Mouse (Mus musculus): ENCODE results near the gene Emx2. TPM values are rescaled to one million over a fixed set of nuclear protein-coding genes. Genes with fewer than 3 reads are reported as not detected.

Gene Emx2
- polyA plus RNA-seq (2015; fragmentation: Nextera tagmentation; extraction: Ambion mirVana) = 0.05 and 0.08 TPM in 2 replicates

DNA sequence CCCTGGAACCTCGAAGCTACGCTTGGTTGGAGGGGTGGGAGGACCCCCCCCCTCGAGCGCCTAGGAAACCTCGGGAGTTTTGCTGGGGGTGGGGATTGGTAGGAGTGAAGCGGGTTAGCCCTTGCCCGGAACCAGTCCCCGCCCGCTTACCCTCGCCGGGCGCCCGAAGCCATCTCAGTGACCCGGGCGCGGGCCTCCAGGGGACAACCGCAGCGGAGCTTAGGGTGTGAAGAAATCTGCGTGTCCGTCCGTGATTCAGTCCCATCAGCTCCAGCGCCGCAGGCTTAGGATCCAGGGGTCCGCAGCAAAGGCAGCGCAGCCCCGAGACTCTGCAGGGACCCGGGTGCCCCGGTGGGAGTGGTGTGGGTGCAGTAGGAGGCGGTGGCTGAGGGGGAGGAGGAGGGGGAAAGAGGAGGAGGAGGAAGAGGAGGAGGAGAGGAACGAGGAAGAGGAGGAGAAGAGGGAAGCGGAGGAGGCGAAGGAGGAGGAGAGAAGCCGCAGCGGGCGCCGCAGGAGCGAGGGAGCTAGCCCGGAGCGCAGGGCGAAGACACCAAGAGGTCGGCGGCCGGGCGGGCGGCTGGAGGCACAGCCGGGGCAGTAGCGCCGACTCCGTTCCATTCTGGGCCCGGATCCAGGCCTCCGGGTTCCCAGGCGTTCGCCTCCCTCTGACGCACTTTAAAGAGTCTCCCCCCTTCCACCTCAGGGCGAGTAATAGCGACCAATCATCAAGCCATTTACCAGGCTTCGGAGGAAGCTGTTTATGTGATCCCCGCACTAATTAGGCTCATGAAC, at the start of gene Emx2:
TSS of gene Emx2 (plus strand) at position 422 of the 792 bp plus-strand sequence.
- Histone ChIP-seq H3K9ac (ENCODE audit: low read length) (no peak within 1 kb of the TSS), H3K27me3 (ENCODE audit: control insufficient read depth, insufficient read depth, low read length) (peaks cover 44% of the 10 kb centered on the region), H3K9me3 (ENCODE audit: control insufficient read depth, low read length) (no peaks in the 10 kb centered on the region), H3K4me2 (replicated peaks; ENCODE audit: low read depth) (peak within 1 kb of the TSS; percentile 42), H3K36me3 (ENCODE audit: control insufficient read depth, insufficient read depth, low read length) (no peaks in the 10 kb centered on the region), H3K4me3 (ENCODE audit: low read depth, low read length) (peak within 1 kb of the TSS; percentile 32), H3K4me1 (replicated peaks; ENCODE audit: control insufficient read depth, insufficient read depth) (no peaks in the 10 kb centered on the region), H3K27ac (replicated peaks) (no peak within 1 kb of the TSS)
- DNase-seq (ENCODE audit: low spot score) = no peak
- WGBS = 1% methylated on average over 48 of the region's 58 CpGs
- peak; percentile 21; the same call in 1 of the 2 replicates for ATAC-seq (ENCODE audit: low FRiP score, low TSS enrichment)
- TF ChIP-seq EP300 (optimal IDR thresholded peaks at IDR 0.05) = no peak

GRCm38 (mm10) chr19:59414128-59414527, 44.0 kb upstream of the Emx2 start:
- DNase-seq (ENCODE audit: low spot score) (no peak), ATAC-seq (ENCODE audit: low FRiP score, low TSS enrichment) (no peak)
- no peaks in the 10 kb centered on the region for H3K36me3 ChIP-seq (ENCODE audit: control insufficient read depth, insufficient read depth, low read length)
- H3K4me1 ChIP-seq (replicated peaks; ENCODE audit: control insufficient read depth, insufficient read depth) = no peaks in the 10 kb centered on the region
- H3K4me2 ChIP-seq (replicated peaks; ENCODE audit: low read depth) = no peak overlapping the region
- no peaks in the 10 kb centered on the region for H3K27me3 ChIP-seq (ENCODE audit: control insufficient read depth, insufficient read depth, low read length)
- TF ChIP-seq CTCF (IDR thresholded peaks at IDR 0.05; ENCODE audit: low read depth) = peak; percentile 27
- TF ChIP-seq EP300 (optimal IDR thresholded peaks at IDR 0.05) = no peak
- H3K27ac ChIP-seq (replicated peaks) = no peak overlapping the region
- H3K9ac ChIP-seq (ENCODE audit: low read length) = no peak overlapping the region
- 54% methylated on average over 5 of the region's 5 CpGs for WGBS
- no peaks in the 10 kb centered on the region for H3K9me3 ChIP-seq (ENCODE audit: control insufficient read depth, low read length)
- no peak overlapping the region for H3K4me3 ChIP-seq (ENCODE audit: low read depth, low read length)

- no peaks in the 10 kb centered on the region for H3K36me3 ChIP-seq (ENCODE audit: control insufficient read depth, insufficient read depth, low read length)
- no peaks in the 10 kb centered on the region for H3K4me1 ChIP-seq (replicated peaks; ENCODE audit: control insufficient read depth, insufficient read depth)
- TF ChIP-seq EP300 (optimal IDR thresholded peaks at IDR 0.05) (no peak), CTCF (IDR thresholded peaks at IDR 0.05; ENCODE audit: low read depth) (peak; percentile 89)
- H3K4me3 ChIP-seq (ENCODE audit: low read depth, low read length) = no peak overlapping the region
- ATAC-seq (ENCODE audit: low FRiP score, low TSS enrichment) (peak; percentile 53; the same call in 1 of the 2 replicates), DNase-seq (ENCODE audit: low spot score) (peak; percentile 87)
- H3K27me3 ChIP-seq (ENCODE audit: control insufficient read depth, insufficient read depth, low read length) = no peaks in the 10 kb centered on the region
- H3K9me3 ChIP-seq (ENCODE audit: control insufficient read depth, low read length) = no peaks in the 10 kb centered on the region
- H3K4me2 ChIP-seq (replicated peaks; ENCODE audit: low read depth) = no peak overlapping the region
- no peak overlapping the region for H3K9ac ChIP-seq (ENCODE audit: low read length)
- WGBS = under 1% methylated on average over 15 of the region's 15 CpGs
- no peak overlapping the region for H3K27ac ChIP-seq (replicated peaks)
Measured at GRCm38 (mm10) chr19:59418024-59418423, 40.1 kb upstream of the Emx2 start.

GRCm38 (mm10) chr19:59418671-59419070, 39.5 kb upstream of the Emx2 start:
- Histone ChIP-seq H3K9me3 (ENCODE audit: control insufficient read depth, low read length) (no peaks in the 10 kb centered on the region), H3K27me3 (ENCODE audit: control insufficient read depth, insufficient read depth, low read length) (no peaks in the 10 kb centered on the region), H3K36me3 (ENCODE audit: control insufficient read depth, insufficient read depth, low read length) (no peaks in the 10 kb centered on the region), H3K4me1 (replicated peaks; ENCODE audit: control insufficient read depth, insufficient read depth) (no peaks in the 10 kb centered on the region), H3K4me3 (ENCODE audit: low read depth, low read length) (no peak overlapping the region), H3K4me2 (replicated peaks; ENCODE audit: low read depth) (no peak overlapping the region), H3K9ac (ENCODE audit: low read length) (no peak overlapping the region), H3K27ac (replicated peaks) (no peak overlapping the region)
- no peak for TF ChIP-seq EP300 (optimal IDR thresholded peaks at IDR 0.05)
- TF ChIP-seq CTCF (IDR thresholded peaks at IDR 0.05; ENCODE audit: low read depth) = no peak
- no peak for DNase-seq (ENCODE audit: low spot score)
- WGBS = 50% methylated on average over 6 of the region's 6 CpGs
- no peak for ATAC-seq (ENCODE audit: low FRiP score, low TSS enrichment)

DNA sequence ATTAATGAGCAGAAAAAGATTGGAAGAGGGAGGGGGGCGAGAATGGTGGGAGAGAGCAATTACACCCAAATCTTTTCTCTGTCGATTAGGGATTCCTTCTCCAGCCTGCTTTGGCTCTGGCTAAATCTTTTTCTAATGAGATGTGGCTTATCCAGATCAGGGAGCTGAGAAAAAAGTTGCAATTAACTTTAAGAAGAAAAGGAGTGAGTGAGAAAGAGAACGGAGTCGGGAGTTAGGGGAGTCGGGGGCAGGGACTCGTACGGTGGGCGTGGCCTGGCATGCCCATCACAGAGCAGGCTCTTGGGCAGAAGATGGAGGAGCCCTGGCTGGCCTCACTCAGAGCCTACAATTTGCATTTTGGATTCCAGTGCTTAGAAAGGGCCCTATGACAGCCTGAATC, 35.8 kb upstream of the Emx2 start:
- H3K27ac ChIP-seq (replicated peaks) = no peak overlapping the region
- no peaks in the 10 kb centered on the region for H3K36me3 ChIP-seq (ENCODE audit: control insufficient read depth, insufficient read depth, low read length)
- no peak for ATAC-seq (ENCODE audit: low FRiP score, low TSS enrichment)
- no peak overlapping the region for H3K9ac ChIP-seq (ENCODE audit: low read length)
- 18% methylated on average over 8 of the region's 8 CpGs for WGBS
- TF ChIP-seq CTCF (IDR thresholded peaks at IDR 0.05; ENCODE audit: low read depth) (no peak), EP300 (optimal IDR thresholded peaks at IDR 0.05) (no peak)
- no peaks in the 10 kb centered on the region for H3K27me3 ChIP-seq (ENCODE audit: control insufficient read depth, insufficient read depth, low read length)
- H3K4me1 ChIP-seq (replicated peaks; ENCODE audit: control insufficient read depth, insufficient read depth) = no peaks in the 10 kb centered on the region
- H3K4me2 ChIP-seq (replicated peaks; ENCODE audit: low read depth) = no peak overlapping the region
- DNase-seq (ENCODE audit: low spot score) = no peak
- H3K4me3 ChIP-seq (ENCODE audit: low read depth, low read length) = no peak overlapping the region
- H3K9me3 ChIP-seq (ENCODE audit: control insufficient read depth, low read length) = no peaks in the 10 kb centered on the region

- no peaks in the 10 kb centered on the region for H3K27me3 ChIP-seq (ENCODE audit: control insufficient read depth, insufficient read depth, low read length)
- no peak overlapping the region for H3K9ac ChIP-seq (ENCODE audit: low read length)
- ATAC-seq (ENCODE audit: low FRiP score, low TSS enrichment) (no peak), DNase-seq (ENCODE audit: low spot score) (no peak)
- H3K4me3 ChIP-seq (ENCODE audit: low read depth, low read length) = no peak overlapping the region
- H3K27ac ChIP-seq (replicated peaks) = no peak overlapping the region
- no peak for TF ChIP-seq EP300 (optimal IDR thresholded peaks at IDR 0.05)
- no peak for TF ChIP-seq CTCF (IDR thresholded peaks at IDR 0.05; ENCODE audit: low read depth)
- H3K9me3 ChIP-seq (ENCODE audit: control insufficient read depth, low read length) = no peaks in the 10 kb centered on the region
- no peaks in the 10 kb centered on the region for H3K4me1 ChIP-seq (replicated peaks; ENCODE audit: control insufficient read depth, insufficient read depth)
- WGBS = 39% methylated on average over 6 of the region's 6 CpGs
- no peak overlapping the region for H3K4me2 ChIP-seq (replicated peaks; ENCODE audit: low read depth)
- H3K36me3 ChIP-seq (ENCODE audit: control insufficient read depth, insufficient read depth, low read length) = no peaks in the 10 kb centered on the region
Measured at GRCm38 (mm10) chr19:59423685-59424084, 34.5 kb upstream of the Emx2 start.

Data from stomach, postnatal 0 days (tissue).